Mouse (Mus musculus) liver, postnatal 0 days (tissue): ENCODE results near the gene Gm15517. TPM values are rescaled to one million over a fixed set of nuclear protein-coding genes. Genes with fewer than 3 reads are reported as not detected.

Experiments used
- ATAC-seq: fragments of 200-750 bp; cut with Nextera tagmentation; 2 replicates; pipeline ENCODE4 v1.8.0; 2017; ENCODE audit warnings: mild to moderate bottlenecking, moderate library complexity
- DNase-seq: peaks from one replicate; pipeline ENCODE4 v3.0.0-alpha.2; 2016
- H3K27ac ChIP-seq: fragments of 300-500 bp; sonication (generic); 2 replicates; pipeline ENCODE4 v1.5.1; 2014; ENCODE audit warnings: antibody characterized with exemption, moderate library complexity, mild to moderate bottlenecking, low read depth
- H3K27me3 ChIP-seq: fragments of 300-500 bp; sonication (generic); 2 replicates; pipeline ENCODE4 v1.6.1; 2014; ENCODE audit warnings: low read length, control low read depth, mixed read lengths; ENCODE audit not compliant: insufficient read depth
- H3K36me3 ChIP-seq: fragments of 300-500 bp; sonication (generic); replicated peaks from 2 replicates; pipeline ENCODE4 v1.6.1; 2014; ENCODE audit warnings: mild to moderate bottlenecking, control low read depth, low read length, moderate library complexity, mixed read lengths; ENCODE audit not compliant: insufficient read depth
- H3K4me1 ChIP-seq: fragments of 300-500 bp; sonication (generic); 2 replicates; pipeline ENCODE4 v1.6.1; 2014; ENCODE audit warnings: antibody characterized with exemption, mild to moderate bottlenecking, control low read depth; ENCODE audit not compliant: insufficient read depth
- H3K4me2 ChIP-seq: fragments of 300-500 bp; sonication (generic); 2 replicates; pipeline ENCODE4 v1.6.1; 2014; ENCODE audit warnings: low read depth, mild to moderate bottlenecking, low read length, moderate library complexity, mixed read lengths
- H3K4me3 ChIP-seq: fragments of 300-500 bp; sonication (generic); 2 replicates; pipeline ENCODE4 v1.5.1; 2014; ENCODE audit warnings: low read depth, low read length
- H3K9ac ChIP-seq: fragments of 300-500 bp; sonication (generic); replicated peaks from 2 replicates; pipeline ENCODE4 v1.6.1; 2014; ENCODE audit warnings: mild to moderate bottlenecking, moderate library complexity
- H3K9me3 ChIP-seq: fragments of 300-500 bp; sonication (generic); 2 replicates; pipeline ENCODE4 v1.6.1; 2016; ENCODE audit warnings: mild to moderate bottlenecking, control low read depth, low read length, mixed read lengths
- CTCF ChIP-seq: sonication (generic); IDR thresholded peaks from 2 replicates; pipeline ENCODE4 v1.5.1; 2016; ENCODE audit warnings: antibody characterized with exemption, low read depth
- EP300 ChIP-seq: IDR thresholded peaks from 2 replicates; pipeline ENCODE4 v1.6.1; 2016; ENCODE audit warnings: antibody characterized with exemption, low read depth, mild to moderate bottlenecking
- WGBS: fragments of 180-500 bp; shearing (Covaris S2); extraction: QIAGEN DNeasy Blood & Tissue Kit; methylation state at CpG from one replicate; pipeline ENCODE4 v1.1.7; 2014; ENCODE audit not compliant: insufficient replicate concordance; 5-methylcytosine and 5-hydroxymethylcytosine counted together
- polyA plus RNA-seq: library from polyadenylated mRNA; unstranded; fragments of >200 nt; fragmentation: Nextera tagmentation; extraction: Ambion mirVana; gene quantifications from 2 replicates; pipeline ENCODE4 v1.2.1, GENCODE M21; 2015

Gm15517 gene
- polyA plus RNA-seq, 1 experiment from 2014 or later, result not detected

- Histone ChIP-seq H3K4me3 (no peak overlapping the region), H3K4me2 (no peak overlapping the region), H3K36me3 (no peaks in the 10 kb centered on the region), H3K9ac (no peak overlapping the region), H3K27me3 (no peaks in the 10 kb centered on the region), H3K9me3 (no peaks in the 10 kb centered on the region), H3K4me1 (peaks cover 8% of the 10 kb centered on the region), H3K27ac (no peak overlapping the region)
- ATAC-seq (no peak), DNase-seq (no peak)
- 15% methylated on average over 1 of the region's 1 CpGs for WGBS
- TF ChIP-seq CTCF (no peak), EP300 (no peak)
These were observed 20.5 kb upstream of the Gm15517 start for GRCm38 (mm10) chr7:44240712-44241111.

GRCm38 (mm10) chr7:44241163-44241562 is 20.1 kb upstream of the Gm15517 start:
- Histone ChIP-seq H3K9ac (no peak overlapping the region), H3K27ac (no peak overlapping the region), H3K4me1 (peaks cover 10% of the 10 kb centered on the region), H3K36me3 (no peaks in the 10 kb centered on the region), H3K4me3 (no peak overlapping the region), H3K9me3 (no peaks in the 10 kb centered on the region), H3K27me3 (no peaks in the 10 kb centered on the region), H3K4me2 (no peak overlapping the region)
- no peak for DNase-seq
- TF ChIP-seq EP300, result no peak
- TF ChIP-seq CTCF, result no peak
- WGBS, result 51% methylated on average over 2 of the region's 2 CpGs
- ATAC-seq, result no peak

- Histone ChIP-seq H3K4me1 (peaks cover 18% of the 10 kb centered on the region), H3K4me3 (no peak overlapping the region), H3K9ac (no peak overlapping the region), H3K36me3 (peaks cover 2% of the 10 kb centered on the region), H3K4me2 (no peak overlapping the region), H3K9me3 (no peaks in the 10 kb centered on the region), H3K27me3 (no peaks in the 10 kb centered on the region), H3K27ac (no peak overlapping the region)
- WGBS, result 40% methylated on average over 1 of the region's 1 CpGs
- DNase-seq (no peak), ATAC-seq (no peak)
- TF ChIP-seq EP300, result no peak
- TF ChIP-seq CTCF, result no peak
These were observed 17.2 kb upstream of the Gm15517 start for GRCm38 (mm10) chr7:44244080-44244479.

DNA sequence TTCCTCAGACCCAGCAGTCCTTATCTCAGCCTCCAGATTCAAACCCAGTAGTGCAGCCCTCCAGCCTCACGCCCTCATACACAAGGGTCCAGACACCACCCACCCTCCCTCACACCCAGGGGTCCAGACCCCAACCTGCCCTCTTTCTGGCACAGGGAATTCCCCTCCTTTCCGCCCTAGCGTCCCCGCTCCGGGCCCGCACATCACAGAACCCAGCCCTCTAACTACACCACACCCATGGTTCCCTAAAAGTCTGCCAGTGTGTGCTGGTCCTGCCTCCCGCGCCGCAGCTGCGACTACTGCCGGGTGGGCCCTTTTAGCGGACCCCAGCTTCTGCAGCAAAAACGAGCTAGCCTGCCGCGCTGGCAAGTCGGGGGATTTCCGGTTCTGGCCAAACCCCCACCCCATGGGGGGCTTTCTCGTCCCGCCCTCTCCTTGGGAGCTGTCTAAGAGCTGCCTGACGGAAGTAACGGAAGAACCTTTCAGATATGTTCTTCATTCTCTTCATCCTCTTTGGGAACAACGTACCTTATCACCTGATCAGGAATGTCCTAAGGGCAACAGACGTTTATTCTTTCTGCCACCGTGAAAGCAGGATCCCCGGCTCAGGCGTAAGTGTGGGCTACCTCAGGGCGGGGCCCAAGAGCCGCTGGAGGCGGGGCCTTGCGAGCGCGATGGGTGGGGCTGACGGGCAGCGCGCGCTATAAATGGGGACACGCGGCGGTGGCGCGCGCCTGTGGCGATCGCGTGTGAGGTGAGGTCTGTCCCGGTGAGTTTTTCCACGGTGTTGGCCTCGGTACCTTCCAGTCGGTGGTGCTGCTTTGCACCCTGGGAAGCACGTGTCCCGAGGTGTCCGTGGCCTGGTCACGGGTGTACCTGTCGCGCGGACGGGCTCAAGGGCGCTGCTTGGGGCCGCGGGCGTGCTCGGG is 14.9 kb upstream of the Gm15517 start, which contains the start of the genes 1700028J19Rik and 2410002F23Rik:
TSS of gene 1700028J19Rik (minus strand) at position 641 of the 929 bp plus-strand sequence.
TSS of gene 2410002F23Rik (plus strand) at position 668 of the 929 bp plus-strand sequence.
- Histone ChIP-seq H3K4me1 (peaks cover 18% of the 10 kb centered on the region), H3K36me3 (peaks cover 17% of the 10 kb centered on the region), H3K27me3 (no peaks in the 10 kb centered on the region), H3K9me3 (no peaks in the 10 kb centered on the region), H3K4me2 (peak within 1 kb of the TSS; percentile 88), H3K27ac (peak within 1 kb of the TSS; percentile 81), H3K9ac (peak within 1 kb of the TSS; percentile 84), H3K4me3 (peak within 1 kb of the TSS; percentile 84)
- peak; percentile 92 for DNase-seq
- TF ChIP-seq CTCF (0 out of 2 replicates have a peak, but pooled peaks have one; percentile 2), EP300 (peak; percentile 87)
- peak; percentile 93 for ATAC-seq
- WGBS, result under 1% methylated on average over 62 of the region's 62 CpGs

GRCm38 (mm10) chr7:44246984-44247470 is 14.2 kb upstream of the Gm15517 start:
- Histone ChIP-seq H3K9me3 (no peaks in the 10 kb centered on the region), H3K4me1 (peaks cover 18% of the 10 kb centered on the region), H3K27me3 (no peaks in the 10 kb centered on the region), H3K36me3 (peaks cover 17% of the 10 kb centered on the region), H3K4me3 (peak overlapping the region; percentile 84), H3K9ac (peak overlapping the region; percentile 84), H3K27ac (peak overlapping the region; percentile 81), H3K4me2 (peak overlapping the region; percentile 88)
- ATAC-seq (peak; percentile 48), DNase-seq (no peak)
- under 1% methylated on average over 23 of the region's 23 CpGs for WGBS
- TF ChIP-seq CTCF (no peak), EP300 (no peak)

DNA sequence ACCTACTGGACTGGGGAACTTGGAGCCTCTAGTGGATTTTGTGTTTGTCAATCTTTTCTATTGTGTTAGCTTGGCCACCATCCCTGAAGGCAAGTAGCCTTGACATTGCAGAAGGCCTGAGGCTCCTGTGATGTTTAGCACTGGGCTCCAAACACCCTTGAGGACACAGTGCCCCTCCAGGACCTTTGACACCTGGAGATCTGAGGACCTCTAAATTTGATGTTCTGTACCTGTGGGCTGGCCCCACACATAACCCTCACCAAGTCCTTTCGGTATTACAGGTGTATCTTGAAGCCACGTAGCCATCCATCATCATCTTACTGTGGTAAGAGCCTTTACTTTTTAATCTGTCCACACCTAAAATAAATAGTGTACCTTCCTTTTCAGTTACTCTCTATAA is 13.3 kb upstream of the Gm15517 start:
- Histone ChIP-seq H3K27me3 (no peaks in the 10 kb centered on the region), H3K4me2 (peak overlapping the region; percentile 88), H3K9ac (no peak overlapping the region), H3K4me1 (peaks cover 18% of the 10 kb centered on the region), H3K4me3 (peak overlapping the region; percentile 84; the same call in 1 of the 2 replicates), H3K36me3 (peaks cover 26% of the 10 kb centered on the region), H3K9me3 (no peaks in the 10 kb centered on the region), H3K27ac (no peak overlapping the region)
- ATAC-seq (no peak), DNase-seq (no peak)
- 90% methylated on average over 2 of the region's 2 CpGs for WGBS
- TF ChIP-seq EP300 (no peak), CTCF (no peak)
